Mouse (Mus musculus): ENCODE measurements at regions not wholly inside any gene's neighbourhood (a gene's known extent, or its start where the extent isn't known, plus 50 kb on each side); places are given as distances from the start of the nearest gene placed in this dataset.

- DNase-seq (ENCODE audit: low read depth, low spot score): no peak
Observed at GRCm38 (mm10) chr12:112335641-112336040, 153.6 kb upstream of the A530016L24Rik start.

- no peak for DNase-seq (ENCODE audit: low read depth, low spot score)
Observed at GRCm38 (mm10) chr12:112336691-112337295, 152.5 kb upstream of the A530016L24Rik start.

- no peak for DNase-seq (ENCODE audit: low read depth, low spot score)
Observed at GRCm38 (mm10) chr12:112337443-112337842, 151.8 kb upstream of the A530016L24Rik start.

DNA sequence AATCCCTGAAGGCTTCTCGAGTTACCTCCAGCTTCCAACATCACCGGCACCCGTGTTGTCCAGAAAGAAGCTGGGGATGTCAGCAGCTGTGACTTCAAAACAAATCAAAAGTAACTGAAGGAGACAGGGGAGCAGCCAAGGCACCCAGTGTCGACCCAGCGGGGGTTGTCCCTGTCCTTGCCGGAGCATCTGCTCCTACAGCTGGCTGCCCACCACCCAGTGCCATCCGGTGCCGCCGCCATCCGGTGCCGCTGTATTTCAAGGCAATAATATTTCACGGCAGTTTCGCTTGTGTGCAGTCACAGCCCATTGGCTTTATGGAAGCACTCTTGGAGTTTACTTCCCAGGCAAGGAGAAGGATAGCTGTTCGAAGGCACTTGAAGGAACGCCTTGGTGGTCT lies 150.3 kb upstream of the A530016L24Rik start:
- DNase-seq (ENCODE audit: low read depth, low spot score): no peak

- DNase-seq (ENCODE audit: low read depth, low spot score): no peak
Observed at GRCm38 (mm10) chr12:112339481-112340179, 149.6 kb upstream of the A530016L24Rik start.

- DNase-seq (ENCODE audit: low read depth, low spot score): no peak
Observed at GRCm38 (mm10) chr12:112340248-112340647, 149.0 kb upstream of the A530016L24Rik start.

DNA sequence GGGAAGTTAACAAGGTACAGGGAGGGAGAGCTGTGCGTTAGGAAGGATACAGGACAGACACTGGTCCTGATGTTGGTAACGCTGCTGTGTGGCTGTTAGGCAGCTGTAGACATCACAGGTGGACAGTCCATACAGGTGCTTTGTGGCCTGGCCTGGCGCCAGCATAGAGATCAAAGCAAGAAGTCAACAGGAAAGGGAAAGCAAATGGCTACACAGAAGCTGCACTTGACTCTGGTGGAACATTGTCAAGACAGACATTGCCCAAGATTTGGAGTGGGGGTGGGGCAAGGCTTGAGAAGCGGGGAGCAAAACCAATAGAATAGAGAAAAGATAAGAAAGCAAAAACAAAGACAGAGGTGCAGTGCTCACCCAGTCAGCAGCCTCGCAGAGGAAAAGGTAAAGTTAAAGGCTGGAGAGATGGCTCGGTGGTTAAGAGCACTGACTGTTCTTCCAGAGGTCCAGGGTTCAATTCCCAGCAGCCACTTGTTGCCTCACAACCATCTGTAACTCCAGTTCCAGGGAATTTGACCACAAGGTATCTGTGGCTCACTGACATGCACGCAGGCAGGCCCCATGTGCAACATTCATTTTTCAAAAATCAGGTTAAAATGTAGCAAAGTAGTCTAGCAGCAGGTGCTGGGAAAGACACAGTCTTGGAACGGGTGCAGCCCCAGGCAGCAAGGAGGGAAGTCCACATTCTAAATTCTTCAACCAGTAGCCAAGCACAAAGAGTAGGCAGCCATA lies 147.3 kb upstream of the A530016L24Rik start:
- no peak for DNase-seq (ENCODE audit: low read depth, low spot score)

DNA sequence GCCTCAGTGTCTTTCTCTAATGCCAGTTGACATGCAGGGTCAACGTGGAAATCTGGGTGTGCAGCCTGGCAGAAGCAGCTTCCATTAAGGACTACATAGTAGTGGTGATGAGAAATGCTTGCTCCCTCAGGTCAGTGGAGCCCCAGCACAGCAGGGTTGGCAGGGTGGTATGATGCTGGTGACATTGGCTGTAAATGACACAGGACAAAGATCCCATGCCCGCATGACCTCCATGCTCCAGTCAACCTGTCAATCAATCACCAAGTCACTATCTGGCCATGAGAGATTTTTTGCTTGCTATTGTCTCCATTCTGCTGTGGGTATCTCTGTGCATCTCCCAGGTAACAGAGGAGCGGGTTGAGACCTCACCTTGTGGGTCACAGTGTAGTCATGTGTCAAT lies 146.2 kb upstream of the A530016L24Rik start:
- no peak for DNase-seq (ENCODE audit: low read depth, low spot score)

- DNase-seq (ENCODE audit: low read depth, low spot score): no peak
Observed at GRCm38 (mm10) chr12:112344285-112344684, 145.0 kb upstream of the A530016L24Rik start.

- no peak for DNase-seq (ENCODE audit: low read depth, low spot score)
Observed at GRCm38 (mm10) chr12:112345797-112346196, 143.5 kb upstream of the A530016L24Rik start.

DNA sequence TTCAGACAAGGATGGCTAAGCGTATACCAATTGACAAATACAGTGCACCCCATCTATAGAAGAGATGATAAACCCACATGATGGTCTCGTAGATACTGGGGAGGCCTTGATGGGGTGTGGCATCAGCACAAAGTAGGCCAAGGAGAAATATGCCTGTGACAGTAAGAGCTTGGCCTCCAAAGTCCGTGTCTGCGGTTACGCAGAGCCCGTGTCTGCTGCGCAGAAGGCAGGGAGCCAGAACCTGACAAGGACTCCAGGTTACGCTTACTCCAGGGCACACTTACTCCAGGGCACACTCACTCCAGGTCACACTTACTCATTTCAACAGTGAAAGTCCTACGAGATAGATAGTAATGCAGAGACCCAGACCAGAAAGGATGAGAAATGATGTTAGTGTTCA lies 141.1 kb upstream of the A530016L24Rik start:
- no peak for DNase-seq (ENCODE audit: low read depth, low spot score)

DNA sequence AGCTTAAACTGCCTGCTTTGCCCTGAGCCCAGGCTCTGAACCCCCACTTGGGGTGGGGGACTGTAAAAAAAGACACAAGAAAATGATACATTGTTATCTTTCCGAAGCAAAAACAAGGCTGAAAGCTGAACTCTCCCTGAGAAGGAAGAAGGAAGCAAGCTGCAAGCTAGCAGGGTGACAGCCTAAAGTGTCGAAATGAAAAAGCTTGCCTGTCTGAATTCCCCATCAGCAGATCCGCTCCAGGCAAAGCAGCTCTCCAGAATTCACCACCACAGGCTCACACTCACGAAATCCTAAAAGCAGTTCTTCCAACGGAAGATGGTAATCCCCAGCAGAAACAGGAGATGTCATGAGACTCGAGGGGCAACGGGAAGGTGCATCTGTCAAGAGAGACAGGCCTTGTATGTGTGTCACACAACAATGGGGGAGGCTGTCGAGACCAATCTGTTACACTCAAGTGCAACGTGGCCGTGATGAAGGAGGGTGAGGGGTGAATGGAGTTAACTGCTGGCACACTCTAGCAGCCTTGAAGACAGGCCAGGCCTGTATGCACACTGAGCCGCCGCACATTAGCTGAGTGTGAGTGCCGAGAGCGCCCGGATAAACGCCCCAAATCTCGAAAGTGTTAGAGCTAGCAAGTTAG lies 139.5 kb upstream of the A530016L24Rik start:
- no peak for DNase-seq (ENCODE audit: low read depth, low spot score)

- DNase-seq (ENCODE audit: low read depth, low spot score): no peak
Observed at GRCm38 (mm10) chr12:112350733-112351132, 138.5 kb upstream of the A530016L24Rik start.

DNA sequence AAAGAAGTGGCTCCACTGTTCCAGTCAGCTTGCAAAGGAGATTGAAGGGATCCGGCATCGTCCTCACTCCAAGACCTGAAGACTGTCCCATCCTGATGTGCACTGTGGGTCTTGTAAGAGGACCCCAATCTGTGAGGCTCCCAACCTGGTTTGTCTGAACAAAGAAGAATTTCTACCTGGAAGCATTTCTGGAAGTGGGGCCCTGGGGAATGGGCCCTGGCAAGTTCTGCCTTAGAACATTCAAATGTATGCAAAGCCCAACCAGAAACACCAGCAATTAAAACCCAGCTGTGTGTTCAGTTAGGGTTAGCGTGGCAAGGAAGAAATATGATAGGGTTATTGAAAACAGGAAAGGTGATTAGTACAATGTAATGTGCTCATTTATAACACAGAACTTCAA lies 125.9 kb upstream of the A530016L24Rik start:
- no peak for DNase-seq (ENCODE audit: low read depth, low spot score)

DNA sequence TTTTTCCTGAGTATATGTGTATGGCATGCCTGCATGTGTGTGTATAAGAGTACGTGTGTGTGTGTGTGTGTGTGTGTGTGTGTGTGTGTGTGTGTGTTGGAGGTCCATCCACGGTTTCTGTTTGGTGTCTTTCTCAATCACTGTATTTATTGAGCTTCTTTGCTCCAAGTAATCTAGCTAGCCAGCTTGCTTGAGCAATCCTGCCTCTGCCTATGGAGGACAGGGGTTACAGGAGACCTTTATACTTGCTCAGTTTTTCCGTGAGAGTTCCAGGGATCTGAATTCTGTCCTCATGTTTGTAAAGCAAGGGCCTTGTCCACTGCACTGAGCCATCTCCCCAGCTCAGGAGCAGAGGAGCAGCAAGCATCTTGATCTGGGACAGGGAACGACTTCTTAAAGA lies 122.0 kb upstream of the A530016L24Rik start:
- no peak for DNase-seq (ENCODE audit: low read depth, low spot score)

GRCm38 (mm10) chr12:112368112-112368511 lies 121.1 kb upstream of the A530016L24Rik start:
- no peak for DNase-seq (ENCODE audit: low read depth, low spot score)

DNA sequence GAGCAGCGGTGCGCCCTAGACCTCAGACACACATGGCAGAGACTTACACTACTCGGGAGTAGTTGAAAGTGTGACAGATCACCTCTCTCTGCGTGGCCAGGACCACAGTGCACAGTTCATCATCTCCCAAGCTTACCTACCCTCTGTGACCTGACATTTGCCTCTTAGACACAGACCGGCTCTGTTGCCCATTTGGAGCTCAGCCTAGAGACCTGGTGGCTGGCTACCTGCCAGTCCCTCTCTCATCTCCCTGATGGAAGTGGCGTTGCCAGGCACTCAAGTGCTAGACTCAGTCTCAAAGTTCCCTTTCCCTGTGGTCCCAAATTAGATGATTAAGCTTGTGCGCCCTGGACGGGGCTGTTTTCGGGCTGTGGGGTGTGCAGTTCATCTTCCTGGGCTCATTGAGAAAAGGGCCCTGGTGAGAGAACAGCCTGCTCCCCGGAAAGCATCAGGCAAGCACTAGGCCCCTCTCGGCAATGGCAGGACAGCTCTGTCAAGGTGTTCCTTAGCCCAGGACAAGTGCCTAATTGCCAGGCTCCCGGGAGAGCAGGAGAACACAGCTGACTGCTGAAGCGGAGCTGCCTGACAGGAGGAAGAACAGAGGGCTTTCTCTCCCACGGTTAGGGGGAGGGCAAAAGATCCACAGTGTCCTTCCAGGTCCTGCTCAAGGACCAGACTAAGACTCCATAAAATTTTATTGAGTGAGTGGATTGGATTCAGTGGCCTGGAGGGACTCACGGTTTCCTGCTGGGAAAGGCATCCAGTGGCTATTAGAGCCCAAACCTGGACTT lies 119.5 kb upstream of the A530016L24Rik start:
- no peak for DNase-seq (ENCODE audit: low read depth, low spot score)

DNA sequence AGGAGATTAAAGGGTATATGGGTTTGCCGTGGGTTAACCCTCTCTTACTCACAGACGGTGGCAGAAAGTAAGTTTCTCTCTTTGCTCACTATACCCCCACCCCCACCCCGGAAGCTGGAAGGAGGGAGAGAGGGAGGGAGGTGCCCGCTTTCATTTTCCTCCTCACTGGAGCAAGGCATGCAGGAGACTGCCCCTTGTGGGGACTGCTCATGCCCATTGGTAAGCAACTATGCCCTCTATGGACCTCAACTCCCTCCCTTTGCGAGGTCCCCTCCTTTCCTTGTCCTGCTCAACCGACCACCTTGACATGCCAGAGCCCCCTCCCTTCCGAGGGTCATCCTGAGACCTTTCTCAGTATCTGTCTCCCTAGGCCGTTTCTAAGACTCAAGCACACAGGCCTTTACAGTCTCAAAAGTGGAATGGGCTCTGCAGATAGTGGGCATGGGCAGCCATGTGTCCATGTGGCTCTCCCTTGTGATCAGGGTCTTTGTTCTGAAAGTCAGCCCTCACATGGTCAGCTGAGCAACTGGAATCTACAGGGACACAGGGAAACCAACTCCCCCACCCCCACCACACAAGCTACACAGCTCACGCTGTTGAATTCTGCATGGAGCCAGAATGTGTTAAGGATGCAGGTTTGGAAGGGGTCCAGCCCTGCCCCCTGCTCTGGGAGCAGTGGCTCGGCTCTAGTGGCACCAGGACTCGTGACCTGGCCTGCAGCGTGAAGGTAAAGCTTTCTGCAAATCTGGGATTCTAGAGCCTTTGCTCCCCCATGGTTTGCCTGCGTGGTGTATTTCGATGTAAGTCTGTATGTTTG lies 116.8 kb upstream of the A530016L24Rik start:
- no peak for DNase-seq (ENCODE audit: low read depth, low spot score)

DNA sequence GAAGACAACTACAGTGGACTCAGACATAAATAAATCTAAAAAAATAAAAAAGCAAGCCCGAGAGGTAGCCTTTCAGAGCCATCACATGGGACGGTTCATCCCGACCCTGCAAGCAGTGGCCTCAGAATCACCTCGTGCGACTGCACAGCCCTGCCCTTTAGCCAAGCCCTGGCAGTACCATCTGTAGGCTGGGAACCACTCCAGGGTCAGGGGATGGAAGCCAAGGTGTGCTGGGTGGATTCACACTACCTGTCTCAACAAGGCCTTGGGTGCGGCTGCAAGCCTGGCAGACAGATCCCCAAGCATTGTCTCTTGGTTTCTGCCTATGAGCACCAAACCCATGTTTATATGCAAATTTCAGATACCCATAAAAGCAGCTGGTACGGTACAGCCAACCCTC lies 115.3 kb upstream of the A530016L24Rik start:
- DNase-seq (ENCODE audit: low read depth, low spot score): no peak

DNA sequence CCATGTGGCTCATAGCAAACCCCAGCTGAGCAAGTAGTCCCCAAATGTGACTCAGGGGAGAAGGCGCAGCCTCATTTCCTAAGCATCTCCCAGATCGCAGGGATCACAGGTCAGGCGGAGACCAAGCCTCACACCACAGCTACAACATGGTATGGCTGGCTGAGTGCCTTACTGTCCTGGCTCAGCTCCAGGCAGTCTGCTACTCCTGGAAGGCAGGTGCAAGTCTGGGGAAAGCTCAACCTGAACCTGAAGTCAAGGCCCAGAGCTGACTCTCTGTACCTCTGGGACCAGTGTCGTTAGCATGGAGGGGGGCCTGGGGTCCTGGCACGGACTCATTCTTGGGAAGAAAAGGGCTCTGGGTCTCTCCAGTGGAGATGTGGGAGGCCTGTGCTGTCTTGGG lies 113.0 kb upstream of the A530016L24Rik start:
- DNase-seq (ENCODE audit: low read depth, low spot score): no peak

DNA sequence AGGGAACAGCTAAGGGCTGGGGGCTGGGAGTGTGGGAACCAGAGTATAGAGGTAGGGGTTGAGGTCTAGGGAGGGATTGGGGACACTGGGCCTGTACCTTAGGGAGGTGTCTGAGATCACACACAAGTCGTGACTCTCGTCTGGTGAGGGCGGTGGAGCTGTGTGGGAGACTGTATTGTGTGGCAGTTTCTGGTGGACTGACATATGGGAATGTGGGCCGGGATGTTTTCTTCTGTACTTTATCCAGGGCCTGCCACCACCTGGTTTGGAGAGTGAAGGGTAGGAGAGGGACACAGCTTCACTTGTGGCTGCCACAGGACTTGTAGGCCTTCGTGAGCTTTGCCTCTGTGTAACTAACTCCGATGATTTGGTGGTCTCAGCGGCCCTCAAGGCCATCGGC lies 112.5 kb upstream of the A530016L24Rik start:
- DNase-seq (ENCODE audit: low read depth, low spot score): no peak

Data from retina, postnatal 7 days (tissue).